Mouse (Mus musculus) heart, postnatal 0 days (tissue): Measurements from ENCODE around the gene Vstm2a.

Experiments
- CTCF ChIP-seq: IDR thresholded peaks from 2 replicates; pipeline ENCODE4 v1.5.1; 2016; ENCODE audit warnings: antibody characterized with exemption, control low read depth, low read depth
- EP300 ChIP-seq: IDR thresholded peaks from 2 replicates; pipeline ENCODE4 v1.6.1; 2016; ENCODE audit warnings: antibody characterized with exemption, low read depth

- no peak for TF ChIP-seq CTCF
- TF ChIP-seq EP300, result no peak
Measured at GRCm38 (mm10) chr11:16296521-16296920, 39.0 kb downstream of the Vstm2a start.
